Mouse (Mus musculus): ENCODE data around the gene Plxnc1. TPM values are rescaled to one million over a fixed set of nuclear protein-coding genes. Genes with fewer than 3 reads are reported as not detected.

The Plxnc1 gene
- polyA plus RNA-seq, 1 experiment from 2014 or later, result 6.7 TPM

- H3K4me2 ChIP-seq, result no peak overlapping the region
- no peaks in the 10 kb centered on the region for H3K9me3 ChIP-seq (replicated peaks)
- no peak for ATAC-seq (ENCODE audit: insufficient number of reproducible peaks, low FRiP score)
- H3K27me3 ChIP-seq (replicated peaks), result no peaks in the 10 kb centered on the region
- H3K9ac ChIP-seq, result no peak overlapping the region
- 88% methylated on average over 4 of the region's 4 CpGs for WGBS
- no peak overlapping the region for H3K27ac ChIP-seq (ENCODE audit: poor library complexity, severe bottlenecking)
- peaks cover 13% of the 10 kb centered on the region for H3K4me1 ChIP-seq (replicated peaks)
- H3K36me3 ChIP-seq, result no peaks in the 10 kb centered on the region
- H3K4me3 ChIP-seq, result no peak overlapping the region
These were observed 34.1 kb downstream of the Plxnc1 start for GRCm38 (mm10) chr10:94910570-94910969.

- no peak for ATAC-seq (ENCODE audit: insufficient number of reproducible peaks, low FRiP score)
- Histone ChIP-seq H3K9me3 (replicated peaks) (no peaks in the 10 kb centered on the region), H3K27me3 (replicated peaks) (no peaks in the 10 kb centered on the region), H3K27ac (ENCODE audit: poor library complexity, severe bottlenecking) (no peak overlapping the region), H3K36me3 (no peaks in the 10 kb centered on the region), H3K4me1 (replicated peaks) (peaks cover 17% of the 10 kb centered on the region), H3K4me2 (no peak overlapping the region), H3K4me3 (no peak overlapping the region), H3K9ac (no peak overlapping the region)
- 81% methylated on average over 2 of the region's 2 CpGs for WGBS
These were observed 34.8 kb downstream of the Plxnc1 start for GRCm38 (mm10) chr10:94909789-94910188.

GRCm38 (mm10) chr10:94908976-94909717, 35.5 kb downstream of the Plxnc1 start:
- H3K4me3 ChIP-seq, result no peak overlapping the region
- ATAC-seq (ENCODE audit: insufficient number of reproducible peaks, low FRiP score), result no peak
- no peak overlapping the region for H3K27ac ChIP-seq (ENCODE audit: poor library complexity, severe bottlenecking)
- no peak overlapping the region for H3K9ac ChIP-seq
- no peak overlapping the region for H3K4me2 ChIP-seq
- H3K4me1 ChIP-seq (replicated peaks), result peaks cover 17% of the 10 kb centered on the region
- H3K9me3 ChIP-seq (replicated peaks), result no peaks in the 10 kb centered on the region
- no peaks in the 10 kb centered on the region for H3K27me3 ChIP-seq (replicated peaks)
- no peaks in the 10 kb centered on the region for H3K36me3 ChIP-seq
- WGBS, result 69% methylated on average over 11 of the region's 11 CpGs

GRCm38 (mm10) chr10:94905689-94906473, 38.8 kb downstream of the Plxnc1 start:
- ATAC-seq (ENCODE audit: insufficient number of reproducible peaks, low FRiP score), result no peak

GRCm38 (mm10) chr10:94905219-94905618, 39.4 kb downstream of the Plxnc1 start:
- Histone ChIP-seq H3K27ac (ENCODE audit: poor library complexity, severe bottlenecking) (no peak overlapping the region), H3K27me3 (replicated peaks) (no peaks in the 10 kb centered on the region), H3K4me1 (replicated peaks) (peaks cover 16% of the 10 kb centered on the region), H3K4me3 (no peak overlapping the region), H3K36me3 (no peaks in the 10 kb centered on the region), H3K4me2 (0 out of 2 replicates have a peak overlapping the region, but pooled peaks have one; percentile 17), H3K9me3 (replicated peaks) (no peaks in the 10 kb centered on the region), H3K9ac (no peak overlapping the region)
- ATAC-seq (ENCODE audit: insufficient number of reproducible peaks, low FRiP score), result no peak
- WGBS, result 40% methylated on average over 5 of the region's 5 CpGs

More at GRCm38 (mm10) chr10:94905689-94906473, 38.8 kb downstream of the Plxnc1 start:
- Histone ChIP-seq H3K9ac (no peak overlapping the region), H3K9me3 (replicated peaks) (no peaks in the 10 kb centered on the region), H3K4me2 (0 out of 2 replicates have a peak overlapping the region, but pooled peaks have one; percentile 17), H3K4me3 (no peak overlapping the region), H3K36me3 (no peaks in the 10 kb centered on the region), H3K4me1 (replicated peaks) (peaks cover 16% of the 10 kb centered on the region), H3K27ac (ENCODE audit: poor library complexity, severe bottlenecking) (no peak overlapping the region), H3K27me3 (replicated peaks) (no peaks in the 10 kb centered on the region)
- 38% methylated on average over 21 of the region's 21 CpGs for WGBS

GRCm38 (mm10) chr10:94896950-94897349, 47.7 kb downstream of the Plxnc1 start:
- Histone ChIP-seq H3K9me3 (replicated peaks) (peaks cover 3% of the 10 kb centered on the region; the same call in 1 of the 2 replicates), H3K4me1 (replicated peaks) (no peaks in the 10 kb centered on the region), H3K27ac (ENCODE audit: poor library complexity, severe bottlenecking) (no peak overlapping the region), H3K36me3 (no peaks in the 10 kb centered on the region; the same call in 1 of the 2 replicates), H3K27me3 (replicated peaks) (no peaks in the 10 kb centered on the region), H3K4me2 (no peak overlapping the region), H3K4me3 (no peak overlapping the region), H3K9ac (no peak overlapping the region)
- 84% methylated on average over 6 of the region's 6 CpGs for WGBS
- no peak for ATAC-seq (ENCODE audit: insufficient number of reproducible peaks, low FRiP score)

- no peaks in the 10 kb centered on the region; the same call in 1 of the 2 replicates for H3K36me3 ChIP-seq
- H3K4me2 ChIP-seq, result no peak overlapping the region
- WGBS, result 83% methylated on average over 2 of the region's 2 CpGs
- H3K9me3 ChIP-seq (replicated peaks), result peaks cover 3% of the 10 kb centered on the region; the same call in 1 of the 2 replicates
- no peak overlapping the region for H3K27ac ChIP-seq (ENCODE audit: poor library complexity, severe bottlenecking)
- H3K4me3 ChIP-seq, result no peak overlapping the region
- no peaks in the 10 kb centered on the region for H3K4me1 ChIP-seq (replicated peaks)
- H3K27me3 ChIP-seq (replicated peaks), result no peaks in the 10 kb centered on the region
- no peak for ATAC-seq (ENCODE audit: insufficient number of reproducible peaks, low FRiP score)
- no peak overlapping the region for H3K9ac ChIP-seq
These were observed 48.3 kb downstream of the Plxnc1 start for GRCm38 (mm10) chr10:94896311-94896710.

- no peak for ATAC-seq (ENCODE audit: insufficient number of reproducible peaks, low FRiP score)
- Histone ChIP-seq H3K27ac (ENCODE audit: poor library complexity, severe bottlenecking) (no peak overlapping the region), H3K27me3 (replicated peaks) (no peaks in the 10 kb centered on the region), H3K9me3 (replicated peaks) (peaks cover 3% of the 10 kb centered on the region; the same call in 1 of the 2 replicates), H3K36me3 (no peaks in the 10 kb centered on the region; the same call in 1 of the 2 replicates), H3K4me2 (no peak overlapping the region), H3K9ac (no peak overlapping the region), H3K4me1 (replicated peaks) (no peaks in the 10 kb centered on the region), H3K4me3 (no peak overlapping the region)
- WGBS, result 85% methylated on average over 3 of the region's 3 CpGs
These were observed 48.8 kb downstream of the Plxnc1 start for GRCm38 (mm10) chr10:94895876-94896275.

- 69% methylated on average over 4 of the region's 4 CpGs for WGBS
- no peak overlapping the region for H3K4me2 ChIP-seq
These were observed 54.9 kb downstream of the Plxnc1 start for GRCm38 (mm10) chr10:94889735-94890134.

GRCm38 (mm10) chr10:94883216-94883615, 61.4 kb downstream of the Plxnc1 start:
- no peaks in the 10 kb centered on the region for H3K27me3 ChIP-seq (replicated peaks)
- H3K9ac ChIP-seq, result no peak overlapping the region
- H3K27ac ChIP-seq (ENCODE audit: poor library complexity, severe bottlenecking), result no peak overlapping the region
- H3K4me2 ChIP-seq, result no peak overlapping the region
- no peaks in the 10 kb centered on the region for H3K4me1 ChIP-seq (replicated peaks)
- 78% methylated on average over 6 of the region's 6 CpGs for WGBS
- H3K36me3 ChIP-seq, result peaks cover 5% of the 10 kb centered on the region
- no peak overlapping the region for H3K4me3 ChIP-seq
- peaks cover 2% of the 10 kb centered on the region; the same call in 1 of the 2 replicates for H3K9me3 ChIP-seq (replicated peaks)
- ATAC-seq (ENCODE audit: insufficient number of reproducible peaks, low FRiP score), result no peak

More at GRCm38 (mm10) chr10:94889735-94890134, 54.9 kb downstream of the Plxnc1 start:
- Histone ChIP-seq H3K27ac (ENCODE audit: poor library complexity, severe bottlenecking) (no peak overlapping the region), H3K27me3 (replicated peaks) (no peaks in the 10 kb centered on the region), H3K4me1 (replicated peaks) (no peaks in the 10 kb centered on the region), H3K4me3 (no peak overlapping the region), H3K36me3 (peaks cover 5% of the 10 kb centered on the region), H3K9me3 (replicated peaks) (peaks cover 8% of the 10 kb centered on the region), H3K9ac (no peak overlapping the region)
- no peak for ATAC-seq (ENCODE audit: insufficient number of reproducible peaks, low FRiP score)

- no peak overlapping the region for H3K9ac ChIP-seq
- no peaks in the 10 kb centered on the region; the same call in 1 of the 2 replicates for H3K4me1 ChIP-seq (replicated peaks)
- 75% methylated on average over 5 of the region's 5 CpGs for WGBS
- H3K27me3 ChIP-seq (replicated peaks), result no peaks in the 10 kb centered on the region
- peaks cover 6% of the 10 kb centered on the region; the same call in 1 of the 2 replicates for H3K9me3 ChIP-seq (replicated peaks)
- H3K4me3 ChIP-seq, result no peak overlapping the region
- H3K36me3 ChIP-seq, result peaks cover 8% of the 10 kb centered on the region; the same call in 1 of the 2 replicates
- no peak overlapping the region for H3K4me2 ChIP-seq
- ATAC-seq (ENCODE audit: insufficient number of reproducible peaks, low FRiP score), result no peak
- no peak overlapping the region for H3K27ac ChIP-seq (ENCODE audit: poor library complexity, severe bottlenecking)
These were observed 73.1 kb downstream of the Plxnc1 start for GRCm38 (mm10) chr10:94871506-94871905.
